Mouse (Mus musculus) midbrain, embryonic 13.5 days (tissue): ENCODE measurements around the gene Gfral. TPM values are rescaled to one million over a fixed set of nuclear protein-coding genes. Genes with fewer than 3 reads are reported as not detected.
A peak's percentile ranks its signal among the peaks of the same experiment; 100 is the strongest.
"Not testable (repeated sequence)": the region's sequence is repeated elsewhere in the genome, so short reads cannot be mapped to it uniquely, and the experiment has no call there.

Source experiments
- ATAC-seq: fragments of 200-750 bp; cut with Nextera tagmentation; 2 replicates; pipeline ENCODE4 v1.8.0; 2017; ENCODE audit warnings: mild to moderate bottlenecking, moderate TSS enrichment, moderate library complexity
- H3K27ac ChIP-seq: fragments of 300-500 bp; sonication (generic); 2 replicates; pipeline ENCODE4 v1.5.1; 2015; ENCODE audit warnings: inconsistent platforms, mild to moderate bottlenecking, moderate library complexity
- H3K27me3 ChIP-seq: fragments of 300-500 bp; sonication (generic); 2 replicates; pipeline ENCODE4 v1.6.1; 2015; ENCODE audit warnings: mild to moderate bottlenecking, inconsistent platforms
- H3K36me3 ChIP-seq: fragments of 300-500 bp; sonication (generic); 2 replicates; pipeline ENCODE4 v1.6.1; 2015; ENCODE audit warnings: mild to moderate bottlenecking, inconsistent platforms
- H3K4me1 ChIP-seq: fragments of 300-500 bp; sonication (generic); replicated peaks from 2 replicates; pipeline ENCODE4 v1.6.1; 2015; ENCODE audit warnings: inconsistent platforms
- H3K4me2 ChIP-seq: fragments of 300-500 bp; sonication (generic); replicated peaks from 2 replicates; pipeline ENCODE4 v1.6.1; 2015; ENCODE audit warnings: moderate library complexity, mild to moderate bottlenecking, inconsistent platforms
- H3K4me3 ChIP-seq: fragments of 300-500 bp; sonication (generic); replicated peaks from 2 replicates; pipeline ENCODE4 v1.5.1; 2015; ENCODE audit warnings: mild to moderate bottlenecking, inconsistent platforms
- H3K9ac ChIP-seq: fragments of 300-500 bp; sonication (generic); replicated peaks from 2 replicates; pipeline ENCODE4 v1.6.1; 2015; ENCODE audit warnings: mild to moderate bottlenecking, inconsistent platforms
- H3K9me3 ChIP-seq: fragments of 300-500 bp; sonication (generic); 2 replicates; pipeline ENCODE4 v1.6.1; 2016; ENCODE audit warnings: mild to moderate bottlenecking, inconsistent platforms
- WGBS: fragments of 180-500 bp; shearing (Covaris S2); methylation state at CpG from one replicate; pipeline ENCODE4 v1.1.7; 2015; 5-methylcytosine and 5-hydroxymethylcytosine counted together
- polyA plus RNA-seq: library from polyadenylated mRNA; unstranded; fragments of >200 nt; fragmentation: Nextera tagmentation; extraction: Ambion mirVana; gene quantifications from 2 replicates; pipeline ENCODE4 v1.2.1, GENCODE M21; 2015

Gfral gene
- polyA plus RNA-seq, 1 experiment from 2014 or later: not detected

DNA sequence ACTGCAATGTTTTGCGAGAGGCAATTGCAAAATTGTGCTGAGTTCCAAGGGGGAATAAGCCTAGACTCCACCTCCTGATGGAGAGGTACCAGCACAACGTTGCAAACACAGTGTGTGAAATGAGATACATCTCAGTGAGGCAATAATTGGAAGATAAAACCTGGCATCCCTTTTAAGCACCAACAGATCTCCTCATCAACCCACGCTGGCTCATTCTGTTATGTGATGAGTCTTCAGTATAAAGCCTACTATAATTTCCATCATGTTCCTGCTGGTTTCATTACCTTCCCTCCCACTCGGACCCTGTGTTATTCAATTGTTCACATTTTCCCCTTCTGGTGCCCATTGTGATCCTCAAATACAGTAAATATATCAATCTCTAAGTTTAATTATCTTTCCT is 1.2 kb upstream of the Gfral start:
- WGBS: 82% methylated on average over 4 of the region's 4 CpGs

DNA sequence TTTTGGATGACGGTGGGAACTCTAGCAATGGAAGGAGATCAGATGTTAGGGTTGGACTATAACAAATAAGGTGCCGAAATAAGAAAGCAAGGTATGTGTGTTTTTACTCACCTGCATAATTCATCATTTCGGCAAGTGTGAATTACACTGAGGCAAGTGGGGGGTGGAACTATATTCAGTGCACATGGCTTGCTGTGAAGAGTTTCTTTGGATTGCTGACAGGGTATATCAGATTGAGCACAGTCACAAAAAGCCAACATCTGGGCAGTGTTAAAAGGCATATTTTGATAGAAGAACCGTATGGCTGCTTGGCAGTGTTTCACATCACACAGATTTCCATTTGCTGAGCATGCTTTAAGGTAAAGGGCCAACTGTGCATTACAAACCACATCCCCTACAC is 16.5 kb downstream of the Gfral start:
- H3K9ac ChIP-seq: no peak overlapping the region
- H3K4me1 ChIP-seq: no peaks in the 10 kb centered on the region
- H3K36me3 ChIP-seq: no peaks in the 10 kb centered on the region
- H3K27ac ChIP-seq: no peak overlapping the region
- no peak overlapping the region for H3K4me2 ChIP-seq
- H3K27me3 ChIP-seq: no peaks in the 10 kb centered on the region
- no peaks in the 10 kb centered on the region for H3K9me3 ChIP-seq
- H3K4me3 ChIP-seq: no peak overlapping the region
- no peak for ATAC-seq
- WGBS: 88% methylated on average over 4 of the region's 4 CpGs

More for the DNA sequence above, 1.2 kb upstream of the Gfral start:
- no peak overlapping the region for H3K27ac ChIP-seq
- no peak for ATAC-seq
- no peak overlapping the region for H3K9ac ChIP-seq
- H3K4me3 ChIP-seq: no peak overlapping the region
- H3K9me3 ChIP-seq: no peaks in the 10 kb centered on the region
- H3K36me3 ChIP-seq: no peaks in the 10 kb centered on the region
- H3K4me2 ChIP-seq: no peak overlapping the region
- no peaks in the 10 kb centered on the region for H3K27me3 ChIP-seq
- no peaks in the 10 kb centered on the region for H3K4me1 ChIP-seq

DNA sequence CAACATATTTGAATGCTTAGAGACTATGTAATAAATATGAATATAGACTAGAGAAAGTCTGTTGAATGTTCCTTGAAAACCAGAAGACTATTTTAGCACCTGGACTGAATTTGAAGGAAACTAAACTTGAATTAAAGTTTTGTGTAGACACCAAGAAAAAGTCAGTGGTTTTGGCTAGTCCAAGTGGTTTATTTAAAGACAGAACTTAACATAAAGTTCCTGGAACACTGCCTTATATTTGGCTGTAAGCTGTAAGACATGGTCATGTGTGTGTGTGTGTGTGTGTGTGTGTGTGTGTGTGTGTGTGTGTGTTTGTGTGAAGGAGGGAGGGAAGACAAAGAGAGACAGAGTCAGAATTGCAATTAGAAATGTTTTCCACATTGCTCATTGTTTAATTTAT is 34.2 kb downstream of the Gfral start:
- no peaks in the 10 kb centered on the region for H3K4me1 ChIP-seq
- no peak overlapping the region for H3K4me2 ChIP-seq
- no peak overlapping the region for H3K27ac ChIP-seq
- H3K36me3 ChIP-seq: no peaks in the 10 kb centered on the region
- no peak overlapping the region for H3K9ac ChIP-seq
- ATAC-seq: no peak
- no peaks in the 10 kb centered on the region for H3K9me3 ChIP-seq
- no peaks in the 10 kb centered on the region for H3K27me3 ChIP-seq
- H3K4me3 ChIP-seq: no peak overlapping the region

DNA sequence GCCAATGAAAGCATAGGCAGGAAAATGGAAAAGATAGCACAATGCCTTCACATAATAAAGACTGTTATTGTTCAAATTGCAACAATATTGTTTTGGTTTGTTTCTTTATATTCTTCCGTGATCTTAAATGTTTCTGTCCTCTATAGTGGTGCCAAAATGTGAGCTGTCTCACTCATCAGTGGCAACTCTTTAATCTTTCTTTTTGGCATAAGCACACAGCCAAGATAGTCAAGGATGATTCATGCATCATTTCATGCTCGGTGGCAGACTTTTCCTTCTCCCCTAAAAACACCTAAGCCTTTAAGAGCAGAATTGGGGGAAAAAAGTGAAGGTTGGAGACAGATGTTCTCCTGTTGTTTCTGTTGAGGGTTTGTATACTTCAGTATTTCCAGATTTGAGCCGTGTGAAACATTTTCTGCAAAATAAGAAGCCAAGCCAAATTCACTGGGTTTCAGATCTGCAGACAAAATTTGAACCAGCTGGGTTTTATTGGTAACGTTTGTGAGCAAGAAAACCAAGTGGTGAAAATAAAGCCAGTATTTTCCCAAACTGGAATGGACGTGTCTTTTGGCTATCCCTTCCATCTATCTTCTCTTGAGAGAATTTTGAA is 40.7 kb downstream of the Gfral start:
- no peaks in the 10 kb centered on the region for H3K4me1 ChIP-seq
- no peak overlapping the region for H3K9ac ChIP-seq
- no peak overlapping the region for H3K4me3 ChIP-seq
- no peaks in the 10 kb centered on the region for H3K27me3 ChIP-seq
- no peaks in the 10 kb centered on the region for H3K9me3 ChIP-seq
- no peaks in the 10 kb centered on the region for H3K36me3 ChIP-seq
- H3K4me2 ChIP-seq: no peak overlapping the region
- no peak overlapping the region for H3K27ac ChIP-seq
- ATAC-seq: no peak
- 84% methylated on average over 5 of the region's 5 CpGs for WGBS

DNA sequence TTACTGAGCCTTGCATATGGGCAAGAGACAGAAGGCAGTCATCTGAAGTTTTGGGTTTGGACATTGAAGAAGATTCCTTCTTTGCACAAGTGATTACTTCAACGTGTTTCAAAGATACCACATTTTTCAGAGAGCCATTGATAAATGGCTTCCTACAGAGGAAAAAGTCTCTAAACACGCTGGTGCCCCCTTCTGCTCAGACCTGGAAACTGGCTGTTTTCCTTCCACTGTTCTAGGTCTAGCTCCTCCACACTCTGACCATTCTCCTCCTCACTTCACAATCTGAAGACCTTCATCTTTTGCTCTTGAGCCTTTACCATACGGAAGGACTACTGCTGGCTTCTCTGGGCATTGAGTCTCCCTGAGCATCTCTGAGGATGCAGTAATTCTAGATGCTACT is 45.1 kb downstream of the Gfral start:
- no peaks in the 10 kb centered on the region for H3K27me3 ChIP-seq
- H3K4me2 ChIP-seq: no peak overlapping the region
- no peak overlapping the region for H3K9ac ChIP-seq
- no peaks in the 10 kb centered on the region for H3K4me1 ChIP-seq
- H3K9me3 ChIP-seq: no peaks in the 10 kb centered on the region
- 51% methylated on average over 3 of the region's 3 CpGs for WGBS
- H3K27ac ChIP-seq: no peak overlapping the region
- no peak overlapping the region for H3K4me3 ChIP-seq
- no peaks in the 10 kb centered on the region for H3K36me3 ChIP-seq
- no peak for ATAC-seq

DNA sequence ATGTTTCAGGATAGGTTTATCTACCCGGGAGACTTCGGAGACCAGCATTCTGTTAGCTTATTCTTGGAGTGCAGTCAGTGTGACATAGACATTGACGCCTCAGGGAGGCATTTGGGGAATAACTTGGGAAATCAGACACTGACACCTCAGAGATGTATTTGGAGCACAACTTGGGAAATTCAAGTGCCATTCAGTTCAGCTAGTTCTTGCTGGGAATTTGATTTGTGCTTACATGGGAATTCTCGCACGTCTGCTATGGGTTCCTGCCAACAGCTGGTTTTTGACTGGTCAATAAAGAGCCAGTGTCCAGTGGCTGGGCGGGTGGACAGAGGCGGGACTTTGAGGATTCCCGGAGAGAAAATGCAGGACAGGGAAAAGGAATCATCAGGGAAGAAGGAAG is 51.0 kb downstream of the Gfral start:
- Histone ChIP-seq H3K4me3 (no peak overlapping the region), H3K36me3 (no peaks in the 10 kb centered on the region), H3K9ac (no peak overlapping the region), H3K4me1 (no peaks in the 10 kb centered on the region), H3K27ac (no peak overlapping the region), H3K27me3 (no peaks in the 10 kb centered on the region), H3K4me2 (no peak overlapping the region), H3K9me3 (no peaks in the 10 kb centered on the region)
- no peak for ATAC-seq
- WGBS: 65% methylated on average over 8 of the region's 8 CpGs

DNA sequence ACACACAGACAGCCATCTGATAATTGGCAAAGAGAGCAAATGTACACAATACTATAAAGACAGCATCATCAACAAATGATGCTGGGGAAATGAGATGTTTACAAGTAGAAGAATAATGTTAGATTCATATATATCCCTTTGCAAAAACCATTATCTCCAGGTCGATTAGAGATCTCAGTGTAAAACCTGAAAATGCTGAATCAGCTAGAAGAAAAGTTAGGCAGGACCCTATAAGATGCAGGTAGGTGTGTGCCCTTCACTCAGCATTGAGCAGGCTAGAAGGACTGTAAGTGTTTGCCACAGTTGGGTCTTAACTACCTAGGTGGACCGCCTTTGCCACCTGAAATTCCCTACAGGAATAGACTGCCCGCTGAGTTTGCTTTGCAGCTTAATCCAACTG is 67.9 kb downstream of the Gfral start:
- no peak for ATAC-seq
- Histone ChIP-seq H3K4me3 (no peak overlapping the region), H3K36me3 (no peaks in the 10 kb centered on the region), H3K4me2 (no peak overlapping the region), H3K27me3 (peaks cover 8% of the 10 kb centered on the region; the same call in 1 of the 2 replicates), H3K27ac (no peak overlapping the region), H3K9me3 (no peaks in the 10 kb centered on the region), H3K9ac (no peak overlapping the region), H3K4me1 (no peaks in the 10 kb centered on the region)
- 55% methylated on average over 3 of the region's 3 CpGs for WGBS

DNA sequence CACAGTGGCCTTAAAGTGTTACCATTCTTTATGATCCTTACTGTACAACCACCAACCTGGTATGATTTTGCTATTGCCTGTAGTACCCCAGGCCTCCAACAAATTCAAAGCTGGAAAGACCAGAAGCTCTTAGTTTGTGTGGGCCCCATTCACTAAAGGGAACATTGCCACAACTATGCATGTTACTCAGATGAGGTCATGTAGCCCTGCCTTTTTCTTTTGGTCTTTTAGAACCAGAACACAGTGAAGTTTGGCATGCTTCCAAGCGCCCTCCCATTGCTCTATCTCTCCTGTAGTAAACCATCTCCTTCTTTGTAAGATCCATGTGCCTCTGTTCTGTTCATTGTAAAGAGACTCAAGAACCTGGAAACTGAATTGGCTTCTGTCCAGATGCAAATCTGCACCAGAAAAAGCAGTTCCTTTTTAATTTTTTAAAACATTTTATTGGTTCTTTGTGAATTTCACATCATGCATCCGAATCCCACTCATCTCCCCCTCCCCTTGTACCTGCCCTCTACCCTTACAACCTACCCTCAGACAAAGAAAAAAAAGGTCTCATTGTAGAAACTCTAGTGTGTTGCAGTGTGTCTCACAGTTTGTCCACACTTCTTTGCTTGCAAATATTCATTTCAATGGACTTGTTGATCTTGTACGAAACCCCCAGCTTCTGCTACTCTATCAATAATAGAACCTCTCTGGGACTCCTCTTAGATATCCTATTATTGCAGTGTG is 74.9 kb downstream of the Gfral start:
- Histone ChIP-seq H3K9ac (no peak overlapping the region), H3K27ac (no peak overlapping the region), H3K4me2 (no peak overlapping the region), H3K36me3 (0 out of 2 replicates have a peak, but pooled peaks cover 3% of the 10 kb centered on the region), H3K9me3 (no peaks in the 10 kb centered on the region), H3K27me3 (peaks cover 22% of the 10 kb centered on the region; the same call in 1 of the 2 replicates), H3K4me3 (no peak overlapping the region), H3K4me1 (no peaks in the 10 kb centered on the region)
- 63% methylated on average over 3 of the region's 3 CpGs for WGBS
- 0 out of 2 replicates have a peak, but pooled peaks have one; percentile 30 for ATAC-seq

DNA sequence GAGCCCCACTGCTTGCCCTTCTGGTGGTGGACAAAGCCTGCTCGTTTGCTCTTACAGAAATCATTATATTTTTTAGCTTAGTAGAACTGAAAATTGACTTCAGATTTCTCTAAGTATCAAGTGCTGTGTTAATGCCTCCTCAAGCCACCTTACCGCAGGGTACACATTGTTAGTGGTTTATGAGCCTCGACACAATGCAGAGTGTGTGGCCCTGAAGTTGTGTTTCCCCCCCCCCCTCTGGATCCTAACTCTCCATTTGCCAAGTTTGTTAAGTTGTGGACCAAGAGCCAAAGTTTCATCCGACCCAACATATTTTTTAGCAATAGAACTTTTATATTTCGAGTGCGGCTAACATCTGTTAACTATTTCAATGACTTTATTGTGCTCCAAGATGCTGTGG is 79.4 kb downstream of the Gfral start:
- H3K9me3 ChIP-seq: no peaks in the 10 kb centered on the region
- 0 out of 2 replicates have a peak, but pooled peaks cover 3% of the 10 kb centered on the region for H3K36me3 ChIP-seq
- H3K4me3 ChIP-seq: no peak overlapping the region
- H3K27ac ChIP-seq: no peak overlapping the region
- H3K9ac ChIP-seq: no peak overlapping the region
- no peaks in the 10 kb centered on the region for H3K4me1 ChIP-seq
- ATAC-seq: no peak
- WGBS: 88% methylated on average over 6 of the region's 6 CpGs
- H3K4me2 ChIP-seq: no peak overlapping the region
- peaks cover 9% of the 10 kb centered on the region; the same call in 1 of the 2 replicates for H3K27me3 ChIP-seq

DNA sequence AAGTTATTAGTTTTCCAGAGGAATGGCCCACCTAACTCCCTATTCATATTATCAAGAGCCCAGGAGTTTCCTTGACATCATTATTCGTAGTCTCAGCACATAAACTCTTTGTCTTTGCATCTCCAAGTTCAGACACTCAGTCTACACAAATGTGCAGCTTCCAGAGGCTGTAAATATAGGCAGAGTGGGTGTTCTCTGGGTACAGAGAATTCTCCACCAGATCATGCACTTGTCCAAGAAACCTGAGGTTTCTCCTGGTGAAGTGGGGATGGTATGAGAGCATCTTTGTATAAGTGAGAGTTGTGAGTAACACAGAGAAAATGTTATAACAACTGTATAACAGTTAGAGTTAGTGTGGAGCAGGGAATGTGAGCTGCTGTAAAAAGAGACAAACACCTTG is 84.1 kb downstream of the Gfral start:
- Histone ChIP-seq H3K4me2 (no peak overlapping the region), H3K4me3 (no peak overlapping the region), H3K27me3 (peaks cover 3% of the 10 kb centered on the region; the same call in 1 of the 2 replicates), H3K27ac (no peak overlapping the region), H3K36me3 (0 out of 2 replicates have a peak, but pooled peaks cover 3% of the 10 kb centered on the region), H3K4me1 (no peaks in the 10 kb centered on the region), H3K9ac (no peak overlapping the region), H3K9me3 (no peaks in the 10 kb centered on the region)
- no peak for ATAC-seq
- 67% methylated on average over 1 of the region's 1 CpGs for WGBS

DNA sequence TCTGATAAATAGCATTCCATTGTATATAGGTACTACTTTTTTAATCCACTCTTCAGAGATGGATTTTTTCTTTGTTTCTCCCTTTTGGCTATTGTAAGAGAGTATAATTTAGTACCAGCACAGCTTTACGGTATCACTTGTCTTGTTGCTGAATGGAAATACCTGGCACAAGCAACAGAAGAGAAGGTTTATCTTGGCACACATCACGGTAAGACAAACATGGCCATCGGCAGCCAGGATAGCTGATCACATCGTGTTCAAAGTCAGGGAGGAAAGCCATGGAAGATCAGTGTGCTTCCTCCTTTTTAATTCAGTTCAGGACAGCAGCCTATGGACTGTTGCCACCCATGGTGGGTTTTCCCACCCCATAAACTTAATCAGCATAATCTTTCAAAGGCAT is 89.2 kb downstream of the Gfral start:
- Histone ChIP-seq H3K36me3 (no peaks in the 10 kb centered on the region), H3K9me3 (no peaks in the 10 kb centered on the region), H3K27me3 (peaks cover 3% of the 10 kb centered on the region; the same call in 1 of the 2 replicates), H3K4me2 (no peak overlapping the region), H3K27ac (no peak overlapping the region), H3K4me3 (no peak overlapping the region), H3K9ac (no peak overlapping the region), H3K4me1 (no peaks in the 10 kb centered on the region)
- WGBS: 78% methylated on average over 4 of the region's 4 CpGs
- no peak for ATAC-seq

DNA sequence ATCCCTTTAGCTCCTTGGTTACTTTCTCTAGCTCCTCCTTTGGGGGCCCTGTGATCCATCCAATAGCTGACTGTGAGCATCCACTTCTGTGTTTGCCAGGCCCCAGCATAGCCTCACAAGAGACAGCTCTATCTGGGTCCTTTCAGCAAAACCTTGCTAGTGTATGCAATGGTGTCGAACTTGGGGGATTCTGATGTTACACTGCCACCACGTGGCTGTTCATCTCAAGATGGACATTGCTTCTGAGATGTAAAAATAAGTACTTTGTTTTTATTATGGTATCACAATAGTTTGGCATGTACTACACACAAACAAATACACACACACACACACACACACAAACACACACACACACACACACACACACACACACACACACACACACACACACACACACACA is 90.6 kb downstream of the Gfral start:
- peak; percentile 66; the same call in 1 of the 2 replicates for ATAC-seq
- H3K27ac ChIP-seq, H3K4me1 ChIP-seq, H3K9me3 ChIP-seq, H3K4me3 ChIP-seq, H3K27me3 ChIP-seq, H3K36me3 ChIP-seq, H3K9ac ChIP-seq, H3K4me2 ChIP-seq: not testable (repeated sequence)
- WGBS: 1% methylated on average over 2 of the region's 2 CpGs
